Mouse (Mus musculus): ENCODE measurements around the gene Dennd1b.

DNA sequence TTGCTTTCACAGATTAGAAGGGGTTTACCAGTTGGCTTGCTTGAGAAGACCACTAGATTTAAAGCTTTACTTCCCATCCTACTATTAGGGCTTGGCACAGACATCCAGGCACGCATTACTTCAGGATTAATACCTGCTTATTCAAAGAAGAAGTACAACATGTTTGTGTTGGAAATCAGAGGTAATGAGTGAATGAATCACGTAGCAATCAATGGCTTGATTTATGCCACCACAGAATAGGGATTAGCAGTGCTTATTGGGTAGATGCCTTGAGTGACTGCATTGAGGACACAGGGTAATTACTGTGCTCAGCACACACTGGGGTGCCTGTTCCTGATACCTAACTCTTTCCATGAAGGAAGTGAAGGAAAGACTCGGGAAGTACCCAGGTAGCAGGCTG is 4.4 kb upstream of the Dennd1b start:
- TF ChIP-seq CTCF (IDR thresholded peaks at IDR 0.05; ENCODE audit: low read depth) (no peak), EP300 (IDR thresholded peaks at IDR 0.05; ENCODE audit: low read depth) (no peak)

All from liver, embryonic 14.5 days (tissue).